Mouse (Mus musculus): ENCODE results near the gene Sbk3.

DNA sequence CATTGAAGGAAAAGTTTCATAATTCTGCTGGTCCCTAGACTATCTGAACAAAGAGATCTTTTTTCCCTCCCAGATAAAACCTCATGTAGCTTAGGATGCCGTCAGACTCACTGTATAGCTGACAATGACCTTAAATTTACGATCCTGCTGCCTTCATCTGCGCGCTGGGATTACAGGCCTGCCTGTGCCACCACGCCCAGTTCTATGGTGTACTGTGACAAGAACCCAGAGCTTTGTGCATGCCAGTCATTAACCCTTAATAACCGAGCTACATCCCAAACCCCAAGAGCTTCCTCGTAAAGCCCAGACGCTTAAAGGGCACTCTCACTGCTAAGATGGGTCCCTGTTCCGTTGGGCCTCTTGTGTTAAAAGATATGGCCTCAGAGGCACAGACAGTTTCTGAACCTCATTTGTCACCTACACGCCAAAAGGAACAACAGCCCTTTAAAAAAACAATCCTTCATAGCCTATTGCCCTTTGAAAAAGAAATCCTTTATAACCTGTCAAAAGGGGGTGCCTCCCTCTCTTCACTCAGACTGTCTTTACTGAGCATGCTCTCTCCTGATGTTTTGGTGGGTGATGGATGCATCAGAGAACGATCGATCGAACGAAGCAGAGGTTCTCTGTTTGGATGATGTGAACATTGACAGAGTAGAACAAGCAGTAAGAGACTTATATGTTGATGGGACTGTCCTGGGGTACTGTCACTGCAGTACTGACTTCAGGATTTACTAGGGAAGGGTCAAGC, 55.1 kb downstream of the Sbk3 start:
- TF ChIP-seq CTCF (IDR thresholded peaks at IDR 0.05; ENCODE audit: insufficient read depth, low read depth, low read length) (no peak), POLR2A (IDR thresholded peaks at IDR 0.05; ENCODE audit: insufficient read depth, low read depth, low read length) (no peak)
